Mouse (Mus musculus): Measurements from ENCODE around the gene Zfhx3.

Gene Zfhx3

GRCm38 (mm10) chr8:108848484-108848883, 906.0 kb downstream of the Zfhx3 start:
- no peak for DNase-seq (ENCODE audit: low spot score in 2 of 2)

DNA sequence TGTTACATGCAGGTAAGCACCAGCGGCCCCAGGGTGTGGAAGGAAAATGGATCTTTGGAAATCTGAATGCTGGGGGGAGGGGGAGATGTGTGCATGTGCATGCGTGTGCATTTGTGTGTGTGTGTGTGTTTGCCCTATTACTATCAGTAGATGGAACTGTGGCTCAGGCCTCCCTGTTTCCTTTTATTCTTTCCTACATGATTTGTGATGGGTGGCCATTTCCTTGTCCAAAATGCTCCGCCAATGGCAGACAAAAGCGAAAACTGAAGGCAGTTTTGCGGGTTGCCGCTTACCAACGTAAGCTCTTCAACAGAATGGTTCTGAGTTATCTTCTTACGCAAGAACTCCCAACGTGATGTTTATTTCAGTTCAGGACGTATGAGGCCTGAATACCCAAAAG, 910.6 kb downstream of the Zfhx3 start:
- DNase-seq (ENCODE audit: low spot score in 2 of 2), result no peak

DNA sequence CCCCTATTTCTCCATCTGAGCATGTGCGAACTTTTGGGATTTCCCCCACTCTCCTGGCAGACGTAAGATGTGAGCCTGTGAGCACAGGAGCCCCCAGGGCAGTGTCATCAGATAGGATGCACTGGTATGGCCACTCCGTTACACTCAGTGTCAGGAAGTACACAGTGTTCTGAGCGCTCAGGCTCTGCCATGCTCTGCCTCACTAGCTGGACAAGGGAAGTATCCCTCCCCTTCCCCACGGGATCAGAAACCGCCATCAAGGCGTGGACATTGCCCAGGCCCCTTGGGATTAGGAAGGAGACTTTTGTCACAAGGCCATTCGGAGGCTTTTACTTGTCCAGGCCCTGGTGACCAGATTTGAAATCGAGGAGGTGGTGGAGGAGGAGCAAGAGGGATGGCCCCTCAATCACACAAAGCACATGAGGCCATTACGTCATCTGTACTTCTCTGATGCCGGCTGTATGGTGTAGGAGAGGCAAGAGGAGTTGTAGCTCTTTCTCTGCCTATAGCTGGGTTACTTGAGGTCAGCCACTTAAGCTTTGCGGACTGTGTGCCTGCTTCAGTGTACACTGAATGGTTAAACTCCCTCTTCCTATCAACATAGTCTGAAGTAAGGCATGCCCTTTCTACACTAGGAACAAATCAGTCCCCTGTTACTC, 912.1 kb downstream of the Zfhx3 start:
- no peak for DNase-seq (ENCODE audit: low spot score in 2 of 2)

GRCm38 (mm10) chr8:108859001-108859400, 916.6 kb downstream of the Zfhx3 start:
- DNase-seq (ENCODE audit: low spot score in 2 of 2), result no peak

- no peak for DNase-seq (ENCODE audit: low spot score in 2 of 2)
Observed at GRCm38 (mm10) chr8:108859983-108860382, 917.5 kb downstream of the Zfhx3 start.

DNA sequence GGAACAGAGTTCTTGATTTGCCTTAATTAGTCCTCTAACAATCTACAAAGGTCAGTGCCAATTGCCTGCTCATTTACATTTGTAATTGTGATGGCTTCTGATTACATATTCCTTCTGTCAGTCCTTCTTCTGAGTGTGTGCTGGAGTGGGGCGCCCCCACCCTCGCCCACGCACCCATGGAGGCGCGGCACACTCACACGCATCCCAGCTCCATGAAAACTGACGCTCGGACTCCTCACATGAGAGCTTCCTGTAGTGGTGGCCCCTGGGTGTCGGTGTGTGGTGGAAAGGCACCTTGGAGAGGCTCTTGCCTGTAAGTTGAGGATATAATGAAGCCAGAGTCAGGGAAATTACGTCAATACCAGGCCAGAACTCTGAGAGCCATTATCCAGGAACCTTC, 921.0 kb downstream of the Zfhx3 start:
- no peak for DNase-seq (ENCODE audit: low spot score in 2 of 2)

GRCm38 (mm10) chr8:108866430-108866829, 924.0 kb downstream of the Zfhx3 start:
- DNase-seq (ENCODE audit: low spot score in 2 of 2), result no peak

DNA sequence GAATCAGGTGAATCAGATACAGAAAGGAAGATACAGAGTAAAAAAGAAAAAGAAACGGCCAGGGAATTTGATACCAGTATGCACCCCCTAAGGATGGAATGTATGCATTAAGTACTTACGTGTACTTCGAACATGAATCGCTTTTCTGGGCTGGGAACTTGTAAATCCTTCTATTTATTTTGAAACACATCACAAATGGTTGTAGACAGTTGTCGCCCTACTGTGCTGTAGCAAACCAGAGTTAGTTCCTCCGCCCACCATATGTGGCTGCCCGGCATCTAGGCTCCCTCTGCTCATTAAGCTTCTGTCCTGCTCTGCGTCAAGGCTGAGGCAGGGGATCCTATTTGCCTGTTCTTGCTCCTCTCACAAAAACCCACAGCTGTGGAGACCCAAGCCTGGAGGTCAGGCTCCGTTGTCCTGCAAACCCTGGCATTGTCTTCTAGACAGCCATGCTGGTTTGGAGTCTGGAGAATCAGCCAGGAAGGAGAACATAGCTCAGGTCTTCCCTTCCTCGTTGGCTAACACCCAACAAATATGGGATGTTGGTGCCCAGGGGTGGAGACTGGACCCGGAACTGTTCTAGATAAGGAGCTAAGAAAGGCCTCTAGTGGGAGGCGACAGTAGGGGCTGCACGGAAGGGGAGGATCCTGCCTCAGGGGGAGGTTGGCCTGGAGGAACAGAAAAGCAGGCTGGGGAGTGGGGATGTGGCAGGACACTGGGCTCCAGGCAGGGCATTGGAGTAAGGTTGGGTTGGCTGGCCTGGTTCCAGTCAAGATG, 925.2 kb downstream of the Zfhx3 start:
- no peak for DNase-seq (ENCODE audit: low spot score in 2 of 2)

DNA sequence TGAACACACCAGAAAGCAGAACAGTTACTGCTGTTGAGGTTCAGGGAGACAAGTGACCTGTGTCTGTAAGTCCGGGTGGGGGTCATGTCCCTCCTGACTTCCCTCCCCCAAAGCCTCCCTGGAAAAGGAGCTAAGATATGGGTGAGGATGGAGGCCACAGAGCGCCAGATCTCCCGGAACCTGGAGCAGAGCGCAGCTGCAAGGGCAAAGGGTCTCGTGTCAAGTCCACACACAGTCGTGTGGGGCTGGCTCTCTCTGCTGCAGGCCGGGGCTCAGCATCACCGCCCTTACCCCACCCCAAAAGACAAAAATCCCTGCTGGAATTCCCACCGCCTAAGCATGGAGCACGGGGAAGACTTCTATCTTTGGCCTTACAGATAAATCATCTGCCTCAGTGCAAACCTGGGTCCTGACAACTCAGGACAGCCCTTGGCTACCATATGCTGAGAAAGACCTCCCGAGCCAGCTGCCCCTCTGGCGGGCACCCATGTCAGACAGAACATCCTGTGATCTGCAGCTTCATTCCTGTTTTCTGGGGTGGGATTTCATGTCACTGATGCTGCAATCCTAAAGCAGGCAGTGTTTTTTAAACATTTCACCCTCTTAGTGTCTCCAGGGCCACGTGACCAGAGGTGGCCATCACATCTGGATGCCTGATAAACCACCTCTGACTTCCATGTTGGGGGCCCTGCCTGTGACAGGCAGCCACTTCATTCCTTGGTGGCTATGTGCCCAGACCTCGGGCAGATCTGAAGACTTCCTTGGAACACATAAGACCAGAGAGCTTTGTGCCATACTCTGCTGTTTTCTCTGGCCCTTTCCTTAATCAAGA, 926.0 kb downstream of the Zfhx3 start:
- no peak for DNase-seq (ENCODE audit: low spot score in 2 of 2)

- DNase-seq (ENCODE audit: low spot score in 2 of 2), result no peak
Observed at GRCm38 (mm10) chr8:108869420-108869819, 927.0 kb downstream of the Zfhx3 start.

DNA sequence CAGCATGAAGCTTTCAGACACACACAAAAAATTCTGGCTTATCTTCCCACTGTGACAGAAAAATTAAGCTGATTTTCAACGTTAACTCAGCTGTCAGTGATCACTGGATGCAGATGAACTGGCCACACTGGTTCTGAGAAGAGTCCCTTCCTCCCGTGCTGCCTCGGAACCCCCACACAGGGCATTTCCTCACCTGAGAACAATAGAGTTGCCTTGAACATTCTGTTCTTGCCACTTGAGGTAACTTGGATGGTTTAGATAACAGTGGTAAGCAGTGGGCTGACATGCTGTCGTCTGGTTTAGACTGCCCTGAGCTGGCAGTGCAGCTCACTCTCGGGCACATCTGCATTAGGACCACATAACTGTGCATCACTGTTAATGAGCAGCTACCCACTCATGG, 927.5 kb downstream of the Zfhx3 start:
- DNase-seq (ENCODE audit: low spot score in 2 of 2), result no peak

DNA sequence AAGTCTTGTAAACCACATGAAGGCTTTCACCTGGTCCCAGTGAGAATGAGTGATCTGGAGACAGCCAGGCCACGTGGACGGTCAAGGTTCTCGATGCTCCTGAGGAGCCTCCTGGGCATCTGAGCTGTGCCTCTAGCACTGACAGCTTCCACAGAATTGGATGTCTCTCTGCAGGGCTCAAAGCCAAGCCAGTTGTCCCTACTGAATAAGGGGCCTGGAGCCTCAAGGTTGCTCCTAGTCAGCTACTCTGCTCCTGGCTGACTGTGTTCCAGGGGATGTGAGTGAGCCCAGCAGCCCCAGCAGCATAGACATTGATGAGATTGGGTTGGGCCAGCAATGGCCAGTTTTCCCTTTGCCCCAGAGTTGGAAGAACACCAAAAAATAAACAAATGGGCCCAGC, 927.9 kb downstream of the Zfhx3 start:
- no peak for DNase-seq (ENCODE audit: low spot score in 2 of 2)

DNA sequence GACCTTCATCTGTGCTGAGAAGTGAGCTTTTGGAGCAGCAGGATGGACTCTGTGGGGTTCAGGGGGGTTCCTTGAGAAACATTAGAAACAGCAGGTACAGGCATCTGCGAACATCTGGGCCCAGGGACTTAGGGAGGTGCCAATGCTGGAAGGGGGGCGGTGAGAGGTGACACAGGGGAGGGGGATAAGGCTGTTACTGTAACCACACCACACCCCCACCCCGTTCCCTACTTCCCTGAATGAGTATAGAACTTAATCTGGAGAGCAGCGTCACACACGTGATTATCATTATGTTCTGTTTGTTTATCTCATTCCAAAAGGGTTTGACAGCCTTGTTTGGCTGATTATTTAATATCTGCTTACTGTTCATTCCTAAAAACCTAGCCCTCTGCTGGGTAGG, 933.3 kb downstream of the Zfhx3 start:
- no peak for DNase-seq (ENCODE audit: low spot score in 2 of 2)

DNA sequence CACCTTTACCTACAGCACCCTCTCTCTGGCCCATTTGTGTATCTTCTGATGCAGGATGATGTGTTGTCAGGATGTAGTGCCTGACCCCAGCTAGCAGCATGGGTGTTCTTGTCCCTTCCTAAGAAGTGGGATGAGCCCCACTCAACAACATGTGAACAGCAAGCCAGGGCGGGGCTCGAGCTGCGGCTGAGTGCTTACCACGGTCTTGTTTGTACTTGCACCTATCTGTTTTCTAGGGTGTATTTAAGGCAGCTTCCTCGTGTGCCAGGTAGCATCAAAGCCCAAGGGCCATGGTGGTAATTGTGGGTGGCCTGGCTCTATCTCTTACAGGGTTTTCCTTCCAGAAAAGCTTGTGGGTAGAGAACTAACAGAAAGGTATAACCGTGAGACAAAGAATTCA, 937.7 kb downstream of the Zfhx3 start:
- DNase-seq (ENCODE audit: low spot score in 2 of 2), result no peak

- DNase-seq (ENCODE audit: low spot score in 2 of 2), result no peak
Observed at GRCm38 (mm10) chr8:108881336-108881735, 938.9 kb downstream of the Zfhx3 start.

DNA sequence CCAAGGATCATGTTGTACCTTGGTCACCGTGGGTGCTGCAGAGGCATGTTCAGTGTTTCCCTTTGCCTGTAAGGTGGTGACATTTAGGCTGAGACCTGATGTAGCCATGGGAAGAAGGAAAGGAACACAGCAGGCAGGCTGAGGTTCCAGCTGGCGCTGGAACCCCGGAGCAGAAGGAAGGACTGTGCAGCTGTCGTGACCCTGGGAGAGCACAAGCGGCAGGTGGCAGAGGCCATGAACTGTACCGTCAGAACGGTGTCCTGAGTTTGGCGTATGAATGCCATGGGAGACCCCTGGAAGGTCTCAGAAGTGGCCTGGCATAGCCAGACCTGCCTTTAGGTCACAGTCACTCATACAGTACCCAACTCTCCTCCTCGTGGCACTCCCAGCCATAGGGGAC, 939.6 kb downstream of the Zfhx3 start:
- DNase-seq (ENCODE audit: low spot score in 2 of 2), result no peak

- DNase-seq (ENCODE audit: low spot score in 2 of 2), result no peak
Observed at GRCm38 (mm10) chr8:108883381-108883780, 940.9 kb downstream of the Zfhx3 start.

GRCm38 (mm10) chr8:108884947-108885346, 942.5 kb downstream of the Zfhx3 start:
- DNase-seq (ENCODE audit: low spot score in 2 of 2), result no peak

GRCm38 (mm10) chr8:108885450-108885849, 943.0 kb downstream of the Zfhx3 start:
- DNase-seq (ENCODE audit: low spot score in 2 of 2), result no peak

GRCm38 (mm10) chr8:108885861-108886260, 943.4 kb downstream of the Zfhx3 start:
- no peak for DNase-seq (ENCODE audit: low spot score in 2 of 2)

DNA sequence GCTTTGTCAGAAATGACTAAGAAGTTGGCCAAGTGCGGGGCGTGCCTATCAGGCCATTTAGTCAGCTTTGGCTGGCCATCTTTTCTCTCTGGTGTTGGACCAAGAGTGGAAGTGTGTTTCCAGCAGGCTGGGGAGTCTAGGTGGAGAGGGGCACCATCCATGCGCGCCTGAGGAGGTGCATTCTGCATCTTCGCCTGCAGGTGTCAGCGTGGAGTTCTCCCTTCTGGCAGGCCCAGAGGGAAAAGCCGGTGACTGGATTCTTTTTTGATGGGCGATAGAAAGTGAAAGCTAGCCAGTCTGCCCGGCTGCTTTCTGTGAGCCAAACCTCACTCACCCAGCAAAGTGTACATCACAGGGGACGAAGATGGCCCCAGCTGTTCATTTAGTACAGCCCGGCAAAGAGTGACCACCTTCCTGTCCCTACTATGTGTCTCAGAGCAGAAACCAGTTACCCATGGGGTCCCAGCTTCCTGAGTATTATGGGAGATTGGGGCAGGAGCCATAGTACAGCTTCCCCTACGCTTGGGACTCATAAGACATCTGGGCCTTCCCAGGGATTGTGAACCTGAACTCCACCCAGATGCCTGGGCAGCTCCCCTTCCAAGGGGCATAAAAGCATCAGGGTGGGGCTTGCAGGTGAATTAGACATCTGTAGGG, 944.3 kb downstream of the Zfhx3 start:
- DNase-seq (ENCODE audit: low spot score in 2 of 2), result peak; percentile 70 to 72

DNA sequence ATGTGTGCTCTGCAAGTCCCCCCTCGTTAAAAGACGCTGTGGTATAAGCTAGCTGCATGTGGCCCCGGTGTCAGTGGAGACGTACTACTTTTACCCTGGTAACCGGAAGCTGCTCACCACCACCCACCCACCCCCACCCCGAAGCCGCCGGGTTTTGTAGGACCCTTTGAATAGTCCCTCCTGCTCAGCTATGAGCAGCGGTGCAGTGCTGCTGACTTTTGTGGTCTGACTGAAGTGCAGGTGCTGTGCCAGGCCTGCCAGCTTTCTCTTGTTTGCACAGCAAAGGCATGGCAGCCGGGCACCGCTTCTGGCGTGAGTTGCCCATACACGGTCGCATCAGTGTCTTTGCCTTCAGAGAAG, 944.8 kb downstream of the Zfhx3 start:
- DNase-seq (ENCODE audit: low spot score in 2 of 2), result no peak

All from urinary bladder, adult 18-20 months (tissue).